Mouse (Mus musculus): ENCODE data around the gene Drap1. TPM values are rescaled to one million over a fixed set of nuclear protein-coding genes. Genes with fewer than 3 reads are reported as not detected.

Drap1 gene
- total RNA-seq, 4 experiments from 2014 or later, result 727 to 752 (median 743) TPM

- no peak for DNase-seq (ENCODE audit: low spot score in 2 of 2)
Measured at GRCm38 (mm10) chr19:5388011-5388441, 36.8 kb downstream of the Drap1 start.

DNA sequence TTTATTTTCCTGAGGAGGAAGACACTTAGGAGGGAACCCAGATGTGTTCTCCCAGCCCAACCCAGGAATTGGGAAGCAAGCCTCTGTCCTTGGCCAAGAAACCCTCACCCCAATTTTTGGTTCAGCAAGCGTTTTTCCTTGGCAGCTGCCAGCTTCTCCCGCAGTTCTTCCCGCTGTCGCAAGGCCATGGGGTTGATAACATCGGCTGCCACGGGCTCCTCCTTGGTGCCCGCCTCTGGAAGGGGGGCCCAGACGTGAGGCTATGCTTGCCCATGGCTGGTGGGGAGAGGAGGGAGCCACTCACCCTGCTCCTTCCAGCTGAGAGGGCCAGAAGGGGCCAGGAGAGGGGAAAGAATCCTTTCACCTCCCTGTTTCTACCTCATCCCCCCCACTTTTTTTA, 40.1 kb downstream of the Drap1 start:
- DNase-seq (ENCODE audit: low spot score in 2 of 2), result no peak

- DNase-seq (ENCODE audit: low spot score in 2 of 2), result no peak
Measured at GRCm38 (mm10) chr19:5383326-5383725, 41.5 kb downstream of the Drap1 start.

DNA sequence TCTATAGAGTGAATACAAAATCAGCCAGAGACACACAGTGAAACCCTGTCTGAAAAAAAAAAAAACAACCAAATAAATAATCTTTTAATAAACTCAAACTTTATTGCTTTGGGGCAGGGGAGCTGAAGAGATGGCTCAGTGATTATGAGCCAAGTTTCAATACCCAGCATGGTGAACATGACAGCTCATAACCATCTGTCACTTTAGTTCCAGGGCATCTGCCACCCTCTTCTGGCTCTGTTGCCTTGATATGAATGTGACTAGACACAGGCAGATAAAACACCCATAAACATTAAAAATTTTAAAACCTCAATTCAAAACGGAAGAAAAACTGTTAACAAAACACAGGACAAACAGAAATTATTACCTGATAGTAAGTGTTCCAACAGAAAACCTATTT, 47.3 kb downstream of the Drap1 start:
- no peak for DNase-seq (ENCODE audit: low spot score in 2 of 2)

DNA sequence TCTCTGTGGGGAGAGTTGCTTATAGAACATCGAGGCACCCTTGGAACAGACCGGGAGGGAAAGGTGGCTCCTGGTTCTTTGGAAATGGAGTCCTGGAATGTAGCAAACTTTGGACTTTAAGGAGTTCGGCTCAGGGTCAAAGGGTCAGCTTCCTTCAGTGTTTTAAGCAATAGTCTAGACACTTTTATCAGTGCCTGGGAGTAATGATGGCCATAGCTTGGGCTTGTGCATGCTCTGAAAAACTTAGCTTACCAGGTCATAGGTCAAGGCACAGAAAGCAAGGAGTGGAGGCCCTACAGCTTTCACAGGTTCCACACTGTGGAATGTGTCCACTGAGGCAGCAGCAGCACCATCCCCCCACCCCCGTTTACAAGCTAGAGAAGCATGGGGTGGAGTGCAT, 50.0 kb downstream of the Drap1 start:
- no peak for DNase-seq (ENCODE audit: low spot score in 2 of 2)

GRCm38 (mm10) chr19:5374177-5374576, 50.6 kb downstream of the Drap1 start:
- DNase-seq (ENCODE audit: low spot score in 2 of 2), result no peak

Other genes with a start within 250 kb of the Drap1 start
- gene Pacs1, start 151.9 kb downstream of the Drap1 start, total RNA-seq (2022), result 1 to 10 TPM; 4.5 to 6.6 (median 5.4) TPM
- 10 to 100 TPM; 59.7 to 74.1 (median 62.9) TPM for gene Sf3b2, start 129.5 kb downstream of the Drap1 start, total RNA-seq (2022)
- under 1 TPM in 1 of 4 experiments, not detected in 3; 0.17 TPM for gene Gal3st3, start 126.6 kb downstream of the Drap1 start, total RNA-seq (2022)
- gene Catsper1, start 89.2 kb downstream of the Drap1 start, total RNA-seq (2022), result not detected
- 10 to 100 TPM; 44.0 to 55.9 (median 44.9) TPM for gene Cst6, start 75.4 kb downstream of the Drap1 start, total RNA-seq (2022)
- 10 to 100 TPM; 16.3 to 18.8 (median 17.9) TPM for gene Eif1ad, start 58.2 kb downstream of the Drap1 start, total RNA-seq (2022)
- gene Banf1, start 57.8 kb downstream of the Drap1 start, total RNA-seq (2022), result 100 to 1,000 TPM; 122 to 146 (median 135) TPM
- gene Sart1, start 36.3 kb downstream of the Drap1 start, total RNA-seq (2022), result 10 to 100 TPM; 40.2 to 52.1 (median 45.3) TPM
- gene Tsga10ip, start 22.5 kb downstream of the Drap1 start, total RNA-seq (2022), result 1 to 10 TPM in 3 of 4 experiments, under 1 TPM in 1; 0.96 to 2.4 (median 2.0) TPM
- 10 to 100 TPM; 33.7 to 38.3 (median 35.8) TPM for gene AI837181, start 165 bp upstream of the Drap1 start, total RNA-seq (2022)
- not detected for gene Fosl1, start 22.6 kb upstream of the Drap1 start, total RNA-seq (2022)
- gene Ccdc85b, start 32.9 kb upstream of the Drap1 start, total RNA-seq (2022), result 1 to 10 TPM; 5.5 to 8.1 (median 6.3) TPM
- 10 to 100 TPM; 29.2 to 35.1 (median 32.8) TPM for gene Fibp, start 35.6 kb upstream of the Drap1 start, total RNA-seq (2022)
- gene Ctsw, start 43.5 kb upstream of the Drap1 start, total RNA-seq (2022), result not detected
- gene Efemp2, start 49.0 kb upstream of the Drap1 start, total RNA-seq (2022), result 1 to 10 TPM; 3.2 to 6.1 (median 3.8) TPM
- 10 to 100 TPM; 18.5 to 22.8 (median 21.2) TPM for gene Mus81, start 63.4 kb upstream of the Drap1 start, total RNA-seq (2022)
- 10 to 100 TPM; 44.8 to 57.2 (median 51.2) TPM for gene Cfl1, start 65.5 kb upstream of the Drap1 start, total RNA-seq (2022)
- under 1 TPM in 3 of 4 experiments, not detected in 1; 0.31 to 0.67 (median 0.47) TPM for gene 1700020D05Rik, start 78.8 kb upstream of the Drap1 start, total RNA-seq (2022)
- 1 to 10 TPM; 5.3 to 6.4 (median 5.9) TPM for gene Snx32, start 85.6 kb upstream of the Drap1 start, total RNA-seq (2022)
- gene Ovol1, start 135.7 kb upstream of the Drap1 start, total RNA-seq (2022), result not detected
- gene Ap5b1, start 143.0 kb upstream of the Drap1 start, total RNA-seq (2022), result 1 to 10 TPM; 2.0 to 2.6 (median 2.5) TPM
- gene Rnaseh2c, start 176.9 kb upstream of the Drap1 start, total RNA-seq (2022), result 10 to 100 TPM; 40.5 to 63.8 (median 50.9) TPM
- gene Kat5, start 185.3 kb upstream of the Drap1 start, total RNA-seq (2022), result 10 to 100 TPM; 17.2 to 23.9 (median 21.6) TPM
- gene Rela, start 212.5 kb upstream of the Drap1 start, total RNA-seq (2022), result 10 to 100 TPM; 13.8 to 20.5 (median 15.0) TPM
- gene Sipa1, start 238.7 kb upstream of the Drap1 start, total RNA-seq (2022), result 1 to 10 TPM; 2.1 to 6.9 (median 6.3) TPM